Mouse (Mus musculus) lung, adult 2 months (tissue): ENCODE measurements at regions not wholly inside any gene's neighbourhood (a gene's known extent, or its start where the extent isn't known, plus 50 kb on each side); places are given as distances from the start of the nearest gene placed in this dataset.

Experiments used
- CTCF ChIP-seq: fragments of 200-500 bp; IDR thresholded peaks from 2 replicates; pipeline ENCODE4 v1.5.1; 2011; ENCODE audit warnings: mild to moderate bottlenecking, low read length, control low read depth; ENCODE audit not compliant: insufficient read depth
- POLR2A ChIP-seq: fragments of 200-500 bp; IDR thresholded peaks from 2 replicates; pipeline ENCODE4 v1.6.1; 2011; ENCODE audit warnings: low read depth, mild to moderate bottlenecking, control low read depth, low read length, borderline replicate concordance; ENCODE audit errors: extremely low read depth

GRCm38 (mm10) chr3:149140461-149140860, 150.1 kb upstream of the Adgrl2 start:
- no peak for TF ChIP-seq CTCF
- no peak for TF ChIP-seq POLR2A
